Mouse (Mus musculus) stomach, embryonic 16.5 days (tissue): ENCODE results near the gene Ddx51. TPM values are rescaled to one million over a fixed set of nuclear protein-coding genes. Genes with fewer than 3 reads are reported as not detected.

Experiments
- ATAC-seq: fragments of 200-750 bp; cut with Nextera tagmentation; 2 replicates; pipeline ENCODE4 v1.8.0; 2017; ENCODE audit warnings: moderate number of reproducible peaks, moderate TSS enrichment; ENCODE audit not compliant: insufficient read depth, low FRiP score
- H3K27ac ChIP-seq: fragments of 300-500 bp; sonication (generic); 2 replicates; pipeline ENCODE4 v1.5.1; 2014; ENCODE audit warnings: low read length
- H3K27me3 ChIP-seq: fragments of 300-500 bp; sonication (generic); 2 replicates; pipeline ENCODE4 v1.6.1; 2014; ENCODE audit warnings: low read length, control low read depth, mixed read lengths; ENCODE audit not compliant: control insufficient read depth, insufficient read depth
- H3K36me3 ChIP-seq: fragments of 300-500 bp; sonication (generic); 2 replicates; pipeline ENCODE4 v1.6.1; 2014; ENCODE audit warnings: low read length; ENCODE audit not compliant: control insufficient read depth, insufficient read depth
- H3K4me1 ChIP-seq: fragments of 300-500 bp; sonication (generic); 2 replicates; pipeline ENCODE4 v1.6.1; 2014; ENCODE audit warnings: low read length, control low read depth, mixed read lengths; ENCODE audit not compliant: control insufficient read depth, insufficient read depth
- H3K4me2 ChIP-seq: fragments of 300-500 bp; sonication (generic); 2 replicates; pipeline ENCODE4 v1.6.1; 2014; ENCODE audit warnings: low read depth, low read length, mixed read lengths
- H3K4me3 ChIP-seq: fragments of 300-500 bp; sonication (generic); replicated peaks from 2 replicates; pipeline ENCODE4 v1.5.1; 2014; ENCODE audit warnings: mild to moderate bottlenecking, low read length
- H3K9ac ChIP-seq: fragments of 300-500 bp; sonication (generic); 2 replicates; pipeline ENCODE4 v1.6.1; 2014; ENCODE audit warnings: low read length
- H3K9me3 ChIP-seq: fragments of 300-500 bp; sonication (generic); replicated peaks from 2 replicates; pipeline ENCODE4 v1.6.1; 2016; ENCODE audit warnings: low read length, control low read depth; ENCODE audit not compliant: control insufficient read depth
- WGBS: fragments of 180-500 bp; shearing (Covaris S2); extraction: QIAGEN DNeasy Blood & Tissue Kit; methylation state at CpG from one replicate; pipeline ENCODE4 v1.1.7; 2014; 5-methylcytosine and 5-hydroxymethylcytosine counted together
- polyA plus RNA-seq: library from polyadenylated mRNA; unstranded; fragments of >200 nt; fragmentation: Nextera tagmentation; extraction: Ambion mirVana; gene quantifications from 2 replicates; pipeline ENCODE4 v1.2.1, GENCODE M21; 2015

Ddx51 gene
- polyA plus RNA-seq, 1 experiment from 2014 or later: 15.1 TPM

GRCm38 (mm10) chr5:110639459-110639858 lies 13.8 kb upstream of the Ddx51 start:
- Histone ChIP-seq H3K9me3 (no peaks in the 10 kb centered on the region), H3K9ac (peak overlapping the region; percentile 59; the same call in 1 of the 2 replicates), H3K27ac (no peak overlapping the region), H3K4me2 (peak overlapping the region; percentile 47), H3K36me3 (no peaks in the 10 kb centered on the region), H3K4me3 (no peak overlapping the region), H3K27me3 (no peaks in the 10 kb centered on the region), H3K4me1 (no peaks in the 10 kb centered on the region)
- ATAC-seq: no peak
- 24% methylated on average over 12 of the region's 12 CpGs for WGBS

GRCm38 (mm10) chr5:110646377-110646776 lies 6.9 kb upstream of the Ddx51 start:
- H3K9me3 ChIP-seq: no peaks in the 10 kb centered on the region
- H3K4me1 ChIP-seq: no peaks in the 10 kb centered on the region
- H3K27ac ChIP-seq: no peak overlapping the region
- no peak for ATAC-seq
- peaks cover 20% of the 10 kb centered on the region for H3K36me3 ChIP-seq
- H3K4me3 ChIP-seq: no peak overlapping the region
- no peak overlapping the region for H3K4me2 ChIP-seq
- no peaks in the 10 kb centered on the region for H3K27me3 ChIP-seq
- H3K9ac ChIP-seq: no peak overlapping the region

GRCm38 (mm10) chr5:110653686-110654085 lies 435 bp downstream of the Ddx51 start:
- peak; percentile 41 for ATAC-seq
- no peak overlapping the region for H3K27ac ChIP-seq
- no peaks in the 10 kb centered on the region for H3K9me3 ChIP-seq
- under 1% methylated on average over 37 of the region's 37 CpGs for WGBS
- H3K27me3 ChIP-seq: no peaks in the 10 kb centered on the region
- peak overlapping the region; percentile 82 for H3K4me2 ChIP-seq
- peaks cover 26% of the 10 kb centered on the region; the same call in 1 of the 2 replicates for H3K36me3 ChIP-seq
- H3K9ac ChIP-seq: peak overlapping the region; percentile 90
- peaks cover 11% of the 10 kb centered on the region; the same call in 1 of the 2 replicates for H3K4me1 ChIP-seq
- peak overlapping the region; percentile 94 for H3K4me3 ChIP-seq

- no peak overlapping the region for H3K9ac ChIP-seq
- no peaks in the 10 kb centered on the region for H3K4me1 ChIP-seq
- H3K27me3 ChIP-seq: no peaks in the 10 kb centered on the region
- no peak overlapping the region for H3K4me2 ChIP-seq
- peaks cover 30% of the 10 kb centered on the region for H3K36me3 ChIP-seq
- no peak for ATAC-seq
- H3K9me3 ChIP-seq: no peaks in the 10 kb centered on the region
- no peak overlapping the region for H3K27ac ChIP-seq
- no peak overlapping the region for H3K4me3 ChIP-seq
Measured at GRCm38 (mm10) chr5:110659682-110660081, 6.4 kb downstream of the Ddx51 start.

GRCm38 (mm10) chr5:110664041-110664440 lies 10.8 kb downstream of the Ddx51 start:
- Histone ChIP-seq H3K4me1 (no peaks in the 10 kb centered on the region), H3K27me3 (no peaks in the 10 kb centered on the region), H3K4me3 (no peak overlapping the region), H3K36me3 (peaks cover 35% of the 10 kb centered on the region), H3K27ac (no peak overlapping the region), H3K4me2 (no peak overlapping the region), H3K9ac (no peak overlapping the region), H3K9me3 (no peaks in the 10 kb centered on the region)
- 94% methylated on average over 2 of the region's 2 CpGs for WGBS
- ATAC-seq: no peak

GRCm38 (mm10) chr5:110664750-110665269 lies 11.6 kb downstream of the Ddx51 start:
- Histone ChIP-seq H3K36me3 (peaks cover 31% of the 10 kb centered on the region), H3K27me3 (no peaks in the 10 kb centered on the region), H3K27ac (no peak overlapping the region), H3K4me3 (no peak overlapping the region), H3K9ac (no peak overlapping the region), H3K9me3 (no peaks in the 10 kb centered on the region), H3K4me1 (no peaks in the 10 kb centered on the region), H3K4me2 (no peak overlapping the region)
- 78% methylated on average over 2 of the region's 2 CpGs for WGBS
- no peak for ATAC-seq

- Histone ChIP-seq H3K4me3 (no peak overlapping the region), H3K36me3 (peaks cover 31% of the 10 kb centered on the region), H3K9ac (no peak overlapping the region), H3K4me1 (no peaks in the 10 kb centered on the region), H3K27ac (no peak overlapping the region), H3K4me2 (no peak overlapping the region), H3K27me3 (no peaks in the 10 kb centered on the region), H3K9me3 (no peaks in the 10 kb centered on the region)
- no peak for ATAC-seq
- WGBS: 66% methylated on average over 6 of the region's 6 CpGs
Measured at GRCm38 (mm10) chr5:110665486-110666121, 12.4 kb downstream of the Ddx51 start.

- 90% methylated on average over 8 of the region's 8 CpGs for WGBS
- Histone ChIP-seq H3K4me3 (no peak overlapping the region), H3K9me3 (no peaks in the 10 kb centered on the region), H3K27ac (no peak overlapping the region), H3K36me3 (peaks cover 6% of the 10 kb centered on the region), H3K4me1 (no peaks in the 10 kb centered on the region), H3K4me2 (no peak overlapping the region), H3K27me3 (no peaks in the 10 kb centered on the region), H3K9ac (no peak overlapping the region)
- no peak for ATAC-seq
Measured at GRCm38 (mm10) chr5:110682041-110682440, 28.8 kb downstream of the Ddx51 start.

- Histone ChIP-seq H3K9me3 (no peaks in the 10 kb centered on the region), H3K27ac (no peak overlapping the region), H3K4me2 (no peak overlapping the region), H3K9ac (no peak overlapping the region), H3K4me1 (no peaks in the 10 kb centered on the region), H3K4me3 (no peak overlapping the region), H3K27me3 (no peaks in the 10 kb centered on the region), H3K36me3 (peaks cover 15% of the 10 kb centered on the region; the same call in 1 of the 2 replicates)
- 90% methylated on average over 4 of the region's 4 CpGs for WGBS
- ATAC-seq: no peak
Measured at GRCm38 (mm10) chr5:110698617-110699016, 45.4 kb downstream of the Ddx51 start.
